Mouse (Mus musculus) embryo, embryonic 10.5 days (tissue): ENCODE data around the gene 1810009A15Rik.
A peak's percentile ranks its signal among the peaks of the same experiment; 100 is the strongest.
"Not testable (repeated sequence)": the region's sequence is repeated elsewhere in the genome, so short reads cannot be mapped to it uniquely, and the experiment has no call there.

ENCODE experiments used
- DNase-seq: peaks from one replicate; pipeline ENCODE4 v3.0.0-alpha.2; 2015; ENCODE audit warnings: low spot score

1810009A15Rik gene

GRCm38 (mm10) chr19:8875031-8875430 lies 13.6 kb upstream of the 1810009A15Rik start:
- DNase-seq, result no peak

GRCm38 (mm10) chr19:8880311-8881033 lies 8.2 kb upstream of the 1810009A15Rik start, which contains the start of gene Uqcc3:
Uqcc3 (minus strand) TSS chr19:8880923.
- peak; percentile 96 for DNase-seq

- no peak for DNase-seq
Observed at GRCm38 (mm10) chr19:8881034-8881392, 7.6 kb upstream of the 1810009A15Rik start.

GRCm38 (mm10) chr19:8883616-8884015 lies 5.0 kb upstream of the 1810009A15Rik start, which contains the start of the genes Lbhd1 and Gm49403:
Lbhd1 (plus strand) TSS chr19:8883732.
Gm49403 (plus strand) TSS chr19:8883930.
- no peak for DNase-seq

- DNase-seq, result no peak
Observed at GRCm38 (mm10) chr19:8886916-8887584, 1.6 kb upstream of the 1810009A15Rik start.

GRCm38 (mm10) chr19:8887585-8888463 lies 829 bp upstream of the 1810009A15Rik start:
- DNase-seq, result peak; percentile 34

- peak; percentile 93 for DNase-seq
Observed at GRCm38 (mm10) chr19:8892829-8893766, 4.4 kb downstream of the 1810009A15Rik start, which contains the start of gene Ints5. Ints5 (plus strand) TSS chr19:8893005.

- DNase-seq, result no peak
Observed at GRCm38 (mm10) chr19:8895397-8895960, 6.8 kb downstream of the 1810009A15Rik start.

- DNase-seq, result not testable (repeated sequence)
Observed at GRCm38 (mm10) chr19:8896231-8896630, 7.6 kb downstream of the 1810009A15Rik start.

- not testable (repeated sequence) for DNase-seq
Observed at GRCm38 (mm10) chr19:8897211-8897864, 8.7 kb downstream of the 1810009A15Rik start.

GRCm38 (mm10) chr19:8897865-8898495 lies 9.3 kb downstream of the 1810009A15Rik start, which contains the start of gene Ganab:
Ganab (plus strand) TSS chr19:8898071.
- DNase-seq, result peak; percentile 99

- no peak for DNase-seq
Observed at GRCm38 (mm10) chr19:8898576-8898975, 9.9 kb downstream of the 1810009A15Rik start.

- no peak for DNase-seq
Observed at GRCm38 (mm10) chr19:8899079-8899478, 10.4 kb downstream of the 1810009A15Rik start.

- DNase-seq, result no peak
Observed at GRCm38 (mm10) chr19:8903412-8903811, 14.8 kb downstream of the 1810009A15Rik start.

- DNase-seq, result no peak
Observed at GRCm38 (mm10) chr19:8908531-8908930, 19.9 kb downstream of the 1810009A15Rik start.

- no peak for DNase-seq
Observed at GRCm38 (mm10) chr19:8911810-8912209, 23.2 kb downstream of the 1810009A15Rik start.

- DNase-seq, result no peak
Observed at GRCm38 (mm10) chr19:8914212-8914611, 25.6 kb downstream of the 1810009A15Rik start.

GRCm38 (mm10) chr19:8919000-8919399 lies 30.3 kb downstream of the 1810009A15Rik start:
- DNase-seq, result no peak

- DNase-seq, result no peak
Observed at GRCm38 (mm10) chr19:8919684-8920072, 31.0 kb downstream of the 1810009A15Rik start.
